Comparison of ENCODE assay signal across 25 mouse cellular contexts in the genomic region with DNA sequence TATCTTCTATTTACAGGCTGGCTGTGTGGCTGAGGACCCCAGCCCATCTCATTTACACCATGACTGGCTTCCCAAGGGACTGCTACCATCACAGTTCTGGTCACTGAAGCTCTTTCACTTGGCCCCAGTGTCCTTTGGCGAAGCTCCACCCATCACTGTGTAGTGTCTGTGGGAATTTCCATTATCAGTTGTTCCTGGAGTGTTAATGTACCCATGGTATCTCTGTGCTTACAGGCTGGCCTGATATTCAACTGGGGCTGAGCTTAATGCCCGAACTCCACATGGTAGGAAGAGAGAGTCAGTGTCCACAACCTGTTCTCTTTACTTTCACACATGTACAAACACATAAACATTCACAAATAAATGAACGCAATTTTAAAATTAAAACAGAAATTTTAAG. TPM values are rescaled to one million over a fixed set of nuclear protein-coding genes. Genes with fewer than 3 reads are reported as not detected.
"Had no signal": no experiment of that assay in that cellular context is flagged by ENCODE, and none has a peak within 500 bp of the region (broad histone marks: within the 10 kb centered on the region; RNA-seq: fewer than 3 reads in every experiment).

No protein-coding gene starts in this region.

- H3K27ac ChIP-seq: lung, embryonic 15.5 days; midbrain, embryonic 10.5 days; midbrain, embryonic 12.5 days; neural tube, embryonic 13.5 days; neural tube, embryonic 15.5 days had no signal

- ATAC-seq: lung, postnatal 0 days; midbrain, embryonic 16.5 days had no signal

- DNase-seq: lung, adult 2 months; lung, postnatal 14 days; lung, postnatal 4 days; midbrain, embryonic 14.5 days; retina, postnatal 1 day; right cerebral cortex, adult 18-20 months; right cerebral cortex, postnatal 25 days; right cerebral cortex, postnatal 4 days; spleen, adult 18-20 months; thymus, adult 18-20 months; thymus, postnatal 14 days; thymus, postnatal 36 days had no signal

- H3K27me3 ChIP-seq: lung, embryonic 15.5 days; midbrain, embryonic 12.5 days; neural tube, embryonic 13.5 days; neural tube, embryonic 15.5 days had no signal

- H3K9me3 ChIP-seq: lung, embryonic 15.5 days; midbrain, embryonic 10.5 days; midbrain, embryonic 12.5 days; neural tube, embryonic 13.5 days; neural tube, embryonic 15.5 days had no signal

- H3K4me3 ChIP-seq: lung, embryonic 15.5 days; midbrain, embryonic 10.5 days; midbrain, embryonic 12.5 days; myocyte; neural tube, embryonic 13.5 days; neural tube, embryonic 15.5 days had no signal

- H3K4me1 ChIP-seq: lung, embryonic 15.5 days; midbrain, embryonic 10.5 days; midbrain, embryonic 12.5 days; neural tube, embryonic 13.5 days; neural tube, embryonic 15.5 days had no signal

- H3K9ac ChIP-seq: lung, embryonic 15.5 days; midbrain, embryonic 12.5 days; neural tube, embryonic 13.5 days; neural tube, embryonic 15.5 days had no signal

- H3K4me2 ChIP-seq: lung, embryonic 15.5 days; midbrain, embryonic 12.5 days; neural tube, embryonic 13.5 days; neural tube, embryonic 15.5 days had no signal

RNA-seq across cellular contexts. Expression of gene A930017K11Rik, which starts 41.1 kb away (rescaled TPM):
- total RNA-seq: megakaryocyte, adult 5-6 weeks had no signal
- polyA plus RNA-seq: lung, adult 2 months; lung, postnatal 0 days; neural tube, embryonic 11.5 days; small intestine, adult 2 months; thymus, postnatal 0 days had no signal

RNA-seq across cellular contexts. Expression of gene Nhlrc4, which starts 48.7 kb away (rescaled TPM):
- total RNA-seq: megakaryocyte, adult 5-6 weeks; megakaryocyte-erythroid progenitor cell, adult 5-6 weeks had no signal
- polyA plus RNA-seq: midbrain, embryonic 10.5 days; neural tube, embryonic 13.5 days; neural tube, embryonic 15.5 days; small intestine, adult 2 months had no signal
